Mouse (Mus musculus): Measurements from ENCODE around the gene Gpr137.

Gpr137 gene

GRCm38 (mm10) chr19:6941372-6942248, 670 bp downstream of the Gpr137 start, which contains the start of gene Bad:
Bad (plus strand) TSS chr19:6941861.
- DNase-seq (ENCODE audit: low spot score) = peak; percentile 95

GRCm38 (mm10) chr19:6940396-6941351, 1.6 kb downstream of the Gpr137 start:
- DNase-seq (ENCODE audit: low spot score) = peak; percentile 55

GRCm38 (mm10) chr19:6939106-6940002, 2.9 kb downstream of the Gpr137 start:
- no peak for DNase-seq (ENCODE audit: low spot score)

- DNase-seq (ENCODE audit: low spot score) = no peak
Measured at GRCm38 (mm10) chr19:6937541-6938465, 4.5 kb downstream of the Gpr137 start.

- no peak for DNase-seq (ENCODE audit: low spot score)
Measured at GRCm38 (mm10) chr19:6936299-6936698, 6.0 kb downstream of the Gpr137 start.

- DNase-seq (ENCODE audit: low spot score) = no peak
Measured at GRCm38 (mm10) chr19:6934195-6934977, 7.9 kb downstream of the Gpr137 start, which contains the start of gene Kcnk4. Kcnk4 (minus strand) TSS chr19:6934515.

GRCm38 (mm10) chr19:6933436-6934194, 8.7 kb downstream of the Gpr137 start:
- DNase-seq (ENCODE audit: low spot score) = peak; percentile 50

- DNase-seq (ENCODE audit: low spot score) = no peak
Measured at GRCm38 (mm10) chr19:6933102-6933435, 9.2 kb downstream of the Gpr137 start.

GRCm38 (mm10) chr19:6932018-6932417, 10.3 kb downstream of the Gpr137 start:
- no peak for DNase-seq (ENCODE audit: low spot score)

GRCm38 (mm10) chr19:6931002-6931401, 11.3 kb downstream of the Gpr137 start:
- no peak for DNase-seq (ENCODE audit: low spot score)

GRCm38 (mm10) chr19:6928080-6928479, 14.2 kb downstream of the Gpr137 start:
- no peak for DNase-seq (ENCODE audit: low spot score)

- DNase-seq (ENCODE audit: low spot score) = peak; percentile 75
Measured at GRCm38 (mm10) chr19:6926559-6927255, 15.6 kb downstream of the Gpr137 start.

- DNase-seq (ENCODE audit: low spot score) = no peak
Measured at GRCm38 (mm10) chr19:6925611-6926329, 16.5 kb downstream of the Gpr137 start.

GRCm38 (mm10) chr19:6925307-6925573, 17.0 kb downstream of the Gpr137 start, which contains the start of gene Catsperz:
Catsperz (minus strand) TSS chr19:6925380.
- DNase-seq (ENCODE audit: low spot score) = no peak

GRCm38 (mm10) chr19:6924461-6925306, 17.6 kb downstream of the Gpr137 start:
- DNase-seq (ENCODE audit: low spot score) = peak; percentile 91

- DNase-seq (ENCODE audit: low spot score) = no peak
Measured at GRCm38 (mm10) chr19:6922901-6923735, 19.2 kb downstream of the Gpr137 start.
